Mouse (Mus musculus) lung, embryonic 14.5 days (tissue): ENCODE measurements around the gene Smo. TPM values are rescaled to one million over a fixed set of nuclear protein-coding genes. Genes with fewer than 3 reads are reported as not detected.

Experiments
- ATAC-seq: fragments of 200-750 bp; cut with Nextera tagmentation; 2 replicates; pipeline ENCODE4 v1.8.0; 2017; ENCODE audit warnings: mild to moderate bottlenecking, moderate TSS enrichment, moderate library complexity; ENCODE audit not compliant: insufficient read depth
- DNase-seq: peaks from one replicate; pipeline ENCODE4 v3.0.0-alpha.2; 2015
- H3K27ac ChIP-seq: fragments of 300-500 bp; sonication (generic); 2 replicates; pipeline ENCODE4 v1.5.1; 2014; ENCODE audit warnings: low read depth, mild to moderate bottlenecking, moderate library complexity
- H3K27me3 ChIP-seq: fragments of 300-500 bp; sonication (generic); 2 replicates; pipeline ENCODE4 v1.6.1; 2014; ENCODE audit warnings: low read length, control low read depth; ENCODE audit not compliant: insufficient read depth
- H3K36me3 ChIP-seq: fragments of 300-500 bp; sonication (generic); 2 replicates; pipeline ENCODE4 v1.6.1; 2014; ENCODE audit warnings: control low read depth; ENCODE audit not compliant: insufficient read depth
- H3K4me1 ChIP-seq: fragments of 300-500 bp; sonication (generic); 2 replicates; pipeline ENCODE4 v1.6.1; 2014; ENCODE audit warnings: antibody characterized with exemption, control low read depth; ENCODE audit not compliant: insufficient read depth
- H3K4me2 ChIP-seq: fragments of 300-500 bp; sonication (generic); 2 replicates; pipeline ENCODE4 v1.6.1; 2014; ENCODE audit warnings: mild to moderate bottlenecking
- H3K4me3 ChIP-seq: fragments of 300-500 bp; sonication (generic); 2 replicates; pipeline ENCODE4 v1.5.1; 2014; ENCODE audit warnings: low read depth, low read length
- H3K9ac ChIP-seq: fragments of 300-500 bp; sonication (generic); 2 replicates; pipeline ENCODE4 v1.6.1; 2014
- H3K9me3 ChIP-seq: fragments of 300-500 bp; sonication (generic); 2 replicates; pipeline ENCODE4 v1.6.1; 2016; ENCODE audit warnings: low read depth, low read length, control low read depth
- CTCF ChIP-seq: IDR thresholded peaks from 2 replicates; pipeline ENCODE4 v1.5.1; 2016; ENCODE audit warnings: antibody characterized with exemption, low read depth
- WGBS: fragments of 180-500 bp; shearing (Covaris S2); extraction: QIAGEN DNeasy Blood & Tissue Kit; methylation state at CpG from one replicate; pipeline ENCODE4 v1.1.7; 2014; 5-methylcytosine and 5-hydroxymethylcytosine counted together
- polyA plus RNA-seq: library from polyadenylated mRNA; unstranded; fragments of >200 nt; fragmentation: Nextera tagmentation; extraction: Ambion mirVana; gene quantifications from 2 replicates; pipeline ENCODE4 v1.2.1, GENCODE M21; 2014

The Smo gene
- 60.9 and 69.1 TPM in 2 replicates for polyA plus RNA-seq

- no peak for TF ChIP-seq CTCF
- 2% methylated on average over 28 of the region's 30 CpGs for WGBS
- Histone ChIP-seq H3K9ac (peak within 1 kb of the TSS; percentile 99), H3K4me1 (peaks cover 11% of the 10 kb centered on the region), H3K4me3 (peak within 1 kb of the TSS; percentile 92), H3K9me3 (no peaks in the 10 kb centered on the region), H3K27ac (peak within 1 kb of the TSS; percentile 99), H3K4me2 (peak within 1 kb of the TSS; percentile 98), H3K27me3 (no peaks in the 10 kb centered on the region), H3K36me3 (peaks cover 7% of the 10 kb centered on the region; the same call in 1 of the 2 replicates)
- DNase-seq (peak; percentile 95), ATAC-seq (peak; percentile 98)
Measured at GRCm38 (mm10) chr6:29735336-29735688, at the start of gene Smo. Gene Smo (plus strand): TSS chr6:29735503.

DNA sequence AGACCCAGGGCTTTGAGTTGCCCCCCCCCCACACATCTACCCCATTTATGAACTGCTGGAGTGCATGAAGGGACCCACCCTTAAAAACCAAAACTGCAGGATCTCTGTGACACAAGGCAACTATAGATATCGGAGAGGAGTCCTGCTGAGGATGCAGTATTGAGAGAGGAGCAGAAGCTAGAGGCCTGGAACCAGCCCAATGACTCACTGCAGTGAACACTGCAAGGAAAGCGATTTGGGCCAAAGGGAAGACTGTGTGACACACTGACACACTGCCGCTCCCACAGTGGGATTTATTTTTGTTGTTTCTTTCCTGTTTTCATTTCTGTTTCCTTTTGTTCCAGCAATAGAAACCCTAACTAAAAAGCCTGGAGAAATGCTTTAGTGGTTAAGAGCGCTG is 49.4 kb upstream of the Smo start:
- 76% methylated on average over 4 of the region's 4 CpGs for whole genome bisulfite sequencing
- TF ChIP-seq CTCF = no peak
- Histone ChIP-seq H3K27ac (no peak overlapping the region), H3K9me3 (no peaks in the 10 kb centered on the region), H3K27me3 (peaks cover 4% of the 10 kb centered on the region; the same call in 1 of the 2 replicates), H3K9ac (no peak overlapping the region), H3K4me3 (no peak overlapping the region), H3K36me3 (no peaks in the 10 kb centered on the region), H3K4me2 (no peak overlapping the region), H3K4me1 (no peaks in the 10 kb centered on the region)
- ATAC-seq (no peak), DNase-seq (no peak)

DNA sequence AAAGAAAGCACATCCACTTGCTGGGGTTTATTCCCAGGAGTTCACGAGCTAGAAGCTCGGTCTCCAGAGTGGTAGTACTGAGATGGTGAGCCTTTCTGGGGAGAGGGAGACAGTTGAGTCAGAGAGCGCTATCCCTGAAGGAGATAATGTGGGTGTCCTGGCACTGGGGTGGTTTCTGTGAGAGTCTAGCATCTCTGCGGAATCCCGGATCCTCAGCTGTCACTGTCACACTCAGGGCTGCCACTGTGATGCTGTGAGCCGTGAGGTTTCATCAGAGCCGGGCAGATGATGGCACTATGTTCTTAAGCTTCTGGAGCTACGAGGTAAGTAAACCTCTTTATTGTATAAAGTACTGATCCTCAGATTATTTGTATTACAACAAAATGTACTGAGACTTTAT is 45.8 kb upstream of the Smo start:
- no peak for TF ChIP-seq CTCF

GRCm38 (mm10) chr6:29693953-29694352 is 41.4 kb upstream of the Smo start, which contains the start of gene Tspan33:
Gene Tspan33 (plus strand): TSS chr6:29694222.
- Histone ChIP-seq H3K36me3 (no peaks in the 10 kb centered on the region), H3K4me2 (peak within 1 kb of the TSS; percentile 99), H3K4me1 (no peaks in the 10 kb centered on the region), H3K9me3 (no peaks in the 10 kb centered on the region), H3K4me3 (peak within 1 kb of the TSS; percentile 68), H3K27me3 (peaks cover 36% of the 10 kb centered on the region), H3K9ac (peak within 1 kb of the TSS; percentile 69), H3K27ac (no peak within 1 kb of the TSS)
- no peak for TF ChIP-seq CTCF
- ATAC-seq (peak; percentile 99), DNase-seq (peak; percentile 95)
- WGBS = under 1% methylated on average over 41 of the region's 41 CpGs

More for the DNA sequence above, 45.8 kb upstream of the Smo start:
- no peak overlapping the region for H3K9ac ChIP-seq
- H3K36me3 ChIP-seq = no peaks in the 10 kb centered on the region
- DNase-seq (no peak), ATAC-seq (no peak)
- peaks cover 24% of the 10 kb centered on the region for H3K27me3 ChIP-seq
- no peak overlapping the region for H3K4me2 ChIP-seq
- no peak overlapping the region for H3K27ac ChIP-seq
- 67% methylated on average over 8 of the region's 8 CpGs for WGBS
- H3K4me1 ChIP-seq = no peaks in the 10 kb centered on the region
- no peaks in the 10 kb centered on the region for H3K9me3 ChIP-seq
- H3K4me3 ChIP-seq = no peak overlapping the region

- no peaks in the 10 kb centered on the region for H3K36me3 ChIP-seq
- DNase-seq = no peak
- no peaks in the 10 kb centered on the region for H3K9me3 ChIP-seq
- 7% methylated on average over 35 of the region's 35 CpGs for WGBS
- TF ChIP-seq CTCF = no peak
- ATAC-seq = peak; percentile 35
- H3K4me2 ChIP-seq = peak overlapping the region; percentile 99
- peak overlapping the region; percentile 69 for H3K9ac ChIP-seq
- peak overlapping the region; percentile 68 for H3K4me3 ChIP-seq
- H3K4me1 ChIP-seq = no peaks in the 10 kb centered on the region
- H3K27me3 ChIP-seq = peaks cover 32% of the 10 kb centered on the region
- no peak overlapping the region for H3K27ac ChIP-seq
Measured at GRCm38 (mm10) chr6:29694375-29695289, 40.7 kb upstream of the Smo start.

GRCm38 (mm10) chr6:29695290-29695674 is 40.0 kb upstream of the Smo start:
- Histone ChIP-seq H3K9ac (peak overlapping the region; percentile 30; the same call in 1 of the 2 replicates), H3K27ac (no peak overlapping the region), H3K4me1 (no peaks in the 10 kb centered on the region), H3K9me3 (no peaks in the 10 kb centered on the region), H3K4me2 (peak overlapping the region; percentile 35), H3K4me3 (peak overlapping the region; percentile 68; the same call in 1 of the 2 replicates), H3K27me3 (peaks cover 32% of the 10 kb centered on the region), H3K36me3 (no peaks in the 10 kb centered on the region)
- 52% methylated on average over 3 of the region's 3 CpGs for WGBS
- DNase-seq (no peak), ATAC-seq (no peak)
- no peak for TF ChIP-seq CTCF

DNA sequence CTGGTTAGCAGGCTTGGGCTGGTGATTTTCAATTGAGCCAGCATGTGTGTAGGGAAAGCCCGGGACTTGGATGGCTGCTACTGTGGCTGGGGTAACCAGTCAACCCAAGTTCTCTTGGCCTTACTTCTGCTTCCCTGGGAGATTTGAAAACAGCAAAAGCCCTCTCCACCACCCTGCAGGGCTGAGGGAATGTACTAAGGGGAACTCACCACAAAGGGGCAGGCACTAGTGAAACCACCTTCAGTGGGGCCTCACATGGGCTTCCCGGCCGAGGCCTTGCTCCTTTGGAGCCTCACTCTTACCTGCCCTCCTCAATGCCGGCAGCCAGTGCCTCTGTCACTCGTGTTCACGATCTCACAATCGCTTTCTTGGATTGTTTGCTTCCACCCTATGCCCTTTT is 39.3 kb upstream of the Smo start:
- DNase-seq = no peak
- no peak for ATAC-seq
- peak overlapping the region; percentile 35; the same call in 1 of the 2 replicates for H3K4me2 ChIP-seq
- H3K27me3 ChIP-seq = peaks cover 32% of the 10 kb centered on the region
- H3K4me3 ChIP-seq = peak overlapping the region; percentile 11; the same call in 1 of the 2 replicates
- TF ChIP-seq CTCF = no peak
- H3K9ac ChIP-seq = peak overlapping the region; percentile 30; the same call in 1 of the 2 replicates
- no peaks in the 10 kb centered on the region for H3K4me1 ChIP-seq
- no peak overlapping the region for H3K27ac ChIP-seq
- no peaks in the 10 kb centered on the region for H3K36me3 ChIP-seq
- no peaks in the 10 kb centered on the region for H3K9me3 ChIP-seq
- 61% methylated on average over 7 of the region's 7 CpGs for WGBS
